Mouse (Mus musculus): ENCODE measurements around the gene E130114P18Rik. TPM values are rescaled to one million over a fixed set of nuclear protein-coding genes. Genes with fewer than 3 reads are reported as not detected.
A peak's percentile ranks its signal among the peaks of the same experiment; 100 is the strongest.

The E130114P18Rik gene
- polyA plus RNA-seq, 1 experiment from 2014 or later: 26.3 TPM

DNA sequence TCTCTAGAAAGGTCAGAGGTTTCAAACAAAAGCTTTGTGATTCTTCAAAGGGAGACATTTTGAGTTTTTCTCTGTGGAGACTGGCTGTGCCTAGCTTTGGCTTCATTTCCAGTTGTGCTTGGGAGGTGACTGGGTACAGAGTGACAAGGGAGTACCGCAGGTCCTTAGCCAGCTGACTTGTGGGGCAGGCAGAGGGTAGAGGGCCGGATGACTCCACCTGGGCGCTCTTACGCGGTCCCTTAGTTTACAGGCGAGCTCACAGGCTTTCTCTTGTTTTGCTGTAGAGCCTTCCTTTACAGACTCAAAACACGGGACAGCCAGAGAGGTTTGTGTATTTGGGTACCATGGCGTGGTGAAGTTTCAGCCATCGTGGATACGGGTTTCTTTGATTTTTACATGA is 16.1 kb upstream of the E130114P18Rik start:
- Histone ChIP-seq H3K9ac (no peak overlapping the region), H3K27ac (no peak overlapping the region), H3K36me3 (replicated peaks; ENCODE audit: control insufficient read depth, insufficient read depth) (no peaks in the 10 kb centered on the region), H3K4me2 (replicated peaks) (no peak overlapping the region), H3K9me3 (ENCODE audit: control insufficient read depth, low read length) (no peaks in the 10 kb centered on the region), H3K27me3 (ENCODE audit: control insufficient read depth, insufficient read depth, low read length) (no peaks in the 10 kb centered on the region), H3K4me3 (replicated peaks; ENCODE audit: low read length) (no peak overlapping the region), H3K4me1 (replicated peaks; ENCODE audit: control insufficient read depth, insufficient read depth, low read length) (peaks cover 14% of the 10 kb centered on the region; the same call in 1 of the 2 replicates)
- WGBS: 67% methylated on average over 10 of the region's 10 CpGs
- DNase-seq (ENCODE audit: low spot score) (no peak), ATAC-seq (ENCODE audit: low FRiP score) (no peak)

DNA sequence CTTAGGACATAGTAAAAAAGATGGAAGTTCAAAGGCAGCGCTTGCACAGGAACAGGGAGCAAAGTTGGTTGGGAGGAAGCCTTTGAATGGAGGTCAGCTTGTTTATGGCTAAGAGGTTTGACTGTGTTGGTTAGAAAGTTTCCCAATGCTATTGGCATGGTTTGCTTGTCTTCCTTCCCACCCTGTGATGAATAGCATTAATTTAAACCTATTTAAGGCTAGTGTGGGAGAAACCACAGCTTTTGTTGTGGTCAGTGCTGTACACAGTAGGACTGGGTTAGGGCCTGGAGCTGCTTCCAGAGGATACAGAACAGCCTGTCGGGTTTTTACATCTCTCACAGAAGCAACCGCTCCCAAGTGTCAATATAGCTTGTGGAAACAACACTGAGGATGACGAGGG is 10.7 kb upstream of the E130114P18Rik start:
- Histone ChIP-seq H3K9ac (no peak overlapping the region), H3K4me3 (replicated peaks; ENCODE audit: low read length) (no peak overlapping the region), H3K27me3 (ENCODE audit: control insufficient read depth, insufficient read depth, low read length) (no peaks in the 10 kb centered on the region; the same call in 1 of the 2 replicates), H3K4me1 (replicated peaks; ENCODE audit: control insufficient read depth, insufficient read depth, low read length) (peaks cover 9% of the 10 kb centered on the region; the same call in 1 of the 2 replicates), H3K4me2 (replicated peaks) (no peak overlapping the region), H3K27ac (no peak overlapping the region), H3K9me3 (ENCODE audit: control insufficient read depth, low read length) (no peaks in the 10 kb centered on the region), H3K36me3 (replicated peaks; ENCODE audit: control insufficient read depth, insufficient read depth) (peaks cover 4% of the 10 kb centered on the region)
- 59% methylated on average over 4 of the region's 4 CpGs for WGBS
- ATAC-seq (ENCODE audit: low FRiP score) (no peak; the same call in 1 of the 2 replicates), DNase-seq (ENCODE audit: low spot score) (no peak)

- peaks cover 11% of the 10 kb centered on the region; the same call in 1 of the 2 replicates for H3K4me1 ChIP-seq (replicated peaks; ENCODE audit: control insufficient read depth, insufficient read depth, low read length)
- H3K4me3 ChIP-seq (replicated peaks; ENCODE audit: low read length): no peak overlapping the region
- no peaks in the 10 kb centered on the region for H3K9me3 ChIP-seq (ENCODE audit: control insufficient read depth, low read length)
- peaks cover 11% of the 10 kb centered on the region for H3K36me3 ChIP-seq (replicated peaks; ENCODE audit: control insufficient read depth, insufficient read depth)
- no peaks in the 10 kb centered on the region; the same call in 1 of the 2 replicates for H3K27me3 ChIP-seq (ENCODE audit: control insufficient read depth, insufficient read depth, low read length)
- no peak overlapping the region for H3K9ac ChIP-seq
- 66% methylated on average over 3 of the region's 3 CpGs for whole genome bisulfite sequencing
- DNase-seq (ENCODE audit: low spot score) (no peak), ATAC-seq (ENCODE audit: low FRiP score) (no peak)
- H3K4me2 ChIP-seq (replicated peaks): peak overlapping the region; percentile 18
- 0 out of 2 replicates have a peak overlapping the region, but pooled peaks have one; percentile 11 for H3K27ac ChIP-seq
Measured at GRCm38 (mm10) chr4:97787515-97787914, 9.6 kb upstream of the E130114P18Rik start.

GRCm38 (mm10) chr4:97786571-97786970 is 8.7 kb upstream of the E130114P18Rik start:
- Histone ChIP-seq H3K27ac (no peak overlapping the region), H3K9me3 (ENCODE audit: control insufficient read depth, low read length) (no peaks in the 10 kb centered on the region), H3K36me3 (replicated peaks; ENCODE audit: control insufficient read depth, insufficient read depth) (peaks cover 11% of the 10 kb centered on the region), H3K27me3 (ENCODE audit: control insufficient read depth, insufficient read depth, low read length) (no peaks in the 10 kb centered on the region; the same call in 1 of the 2 replicates), H3K4me2 (replicated peaks) (no peak overlapping the region), H3K4me1 (replicated peaks; ENCODE audit: control insufficient read depth, insufficient read depth, low read length) (peaks cover 13% of the 10 kb centered on the region; the same call in 1 of the 2 replicates), H3K4me3 (replicated peaks; ENCODE audit: low read length) (no peak overlapping the region), H3K9ac (no peak overlapping the region)
- WGBS: 51% methylated on average over 8 of the region's 8 CpGs
- ATAC-seq (ENCODE audit: low FRiP score) (no peak), DNase-seq (ENCODE audit: low spot score) (no peak)

- DNase-seq (ENCODE audit: low spot score): no peak
- Histone ChIP-seq H3K4me1 (replicated peaks; ENCODE audit: control insufficient read depth, insufficient read depth, low read length) (peaks cover 13% of the 10 kb centered on the region; the same call in 1 of the 2 replicates), H3K4me3 (replicated peaks; ENCODE audit: low read length) (no peak overlapping the region), H3K9ac (no peak overlapping the region), H3K36me3 (replicated peaks; ENCODE audit: control insufficient read depth, insufficient read depth) (peaks cover 11% of the 10 kb centered on the region), H3K27me3 (ENCODE audit: control insufficient read depth, insufficient read depth, low read length) (no peaks in the 10 kb centered on the region; the same call in 1 of the 2 replicates), H3K4me2 (replicated peaks) (peak overlapping the region; percentile 25), H3K9me3 (ENCODE audit: control insufficient read depth, low read length) (no peaks in the 10 kb centered on the region), H3K27ac (no peak overlapping the region; the same call in 1 of the 2 replicates)
- no peak for ATAC-seq (ENCODE audit: low FRiP score)
- WGBS: 64% methylated on average over 8 of the region's 8 CpGs
Measured at GRCm38 (mm10) chr4:97785547-97786271, 7.8 kb upstream of the E130114P18Rik start.

DNA sequence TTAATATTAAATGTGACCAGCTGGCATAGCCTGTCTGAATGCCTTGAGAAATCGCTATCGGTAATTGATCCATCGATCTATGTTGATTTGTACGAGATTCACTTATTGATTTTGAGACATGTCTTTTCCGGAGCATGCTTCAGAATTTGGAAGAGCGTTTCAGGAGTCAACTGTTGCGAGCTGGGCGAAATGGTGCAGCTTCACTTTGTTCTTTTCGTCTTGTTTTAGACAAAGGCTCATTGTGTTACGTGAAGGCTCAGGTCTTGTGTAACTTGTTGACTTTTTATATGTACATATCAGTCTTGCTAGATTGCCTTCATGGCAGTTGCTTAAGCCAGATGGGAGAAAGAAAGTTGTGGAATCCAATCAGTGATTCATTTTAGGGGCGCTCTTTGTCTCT is 6.4 kb upstream of the E130114P18Rik start:
- Histone ChIP-seq H3K9ac (no peak overlapping the region), H3K4me2 (replicated peaks) (0 out of 2 replicates have a peak overlapping the region, but pooled peaks have one; percentile 9), H3K4me1 (replicated peaks; ENCODE audit: control insufficient read depth, insufficient read depth, low read length) (peaks cover 13% of the 10 kb centered on the region; the same call in 1 of the 2 replicates), H3K36me3 (replicated peaks; ENCODE audit: control insufficient read depth, insufficient read depth) (peaks cover 11% of the 10 kb centered on the region), H3K27me3 (ENCODE audit: control insufficient read depth, insufficient read depth, low read length) (peaks cover 7% of the 10 kb centered on the region; the same call in 1 of the 2 replicates), H3K4me3 (replicated peaks; ENCODE audit: low read length) (no peak overlapping the region), H3K9me3 (ENCODE audit: control insufficient read depth, low read length) (no peaks in the 10 kb centered on the region), H3K27ac (no peak overlapping the region)
- ATAC-seq (ENCODE audit: low FRiP score) (no peak), DNase-seq (ENCODE audit: low spot score) (no peak)
- 72% methylated on average over 11 of the region's 11 CpGs for WGBS

DNA sequence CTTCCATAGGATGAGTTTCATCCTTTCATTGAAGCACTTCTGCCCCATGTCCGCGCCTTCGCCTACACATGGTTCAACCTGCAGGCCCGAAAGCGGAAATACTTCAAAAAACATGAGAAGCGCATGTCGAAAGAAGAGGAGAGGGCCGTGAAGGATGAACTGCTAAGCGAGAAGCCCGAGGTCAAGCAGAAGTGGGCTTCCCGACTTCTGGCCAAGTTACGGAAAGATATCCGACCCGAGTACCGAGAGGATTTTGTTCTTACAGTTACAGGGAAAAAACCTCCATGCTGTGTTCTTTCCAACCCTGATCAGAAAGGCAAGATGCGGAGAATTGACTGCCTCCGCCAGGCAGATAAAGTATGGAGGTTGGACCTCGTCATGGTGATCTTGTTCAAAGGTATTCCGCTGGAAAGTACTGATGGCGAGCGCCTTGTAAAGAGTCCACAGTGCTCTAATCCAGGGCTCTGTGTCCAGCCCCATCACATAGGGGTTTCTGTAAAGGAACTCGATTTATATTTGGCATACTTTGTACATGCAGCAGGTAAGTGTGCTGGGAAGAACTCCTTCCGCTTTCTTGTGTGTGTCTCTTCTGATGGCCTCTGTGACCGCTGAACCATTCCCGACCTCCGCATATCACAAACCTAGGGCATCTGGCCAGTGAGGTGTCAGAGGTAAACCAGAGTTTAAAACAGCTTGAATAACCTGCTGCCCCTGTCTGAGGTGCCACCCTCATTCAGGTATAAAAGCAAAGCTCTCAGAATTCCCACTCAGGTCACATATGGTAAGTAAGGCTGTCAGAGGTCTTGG is 5.4 kb upstream of the E130114P18Rik start:
- Histone ChIP-seq H3K27ac (no peak overlapping the region), H3K9me3 (ENCODE audit: control insufficient read depth, low read length) (no peaks in the 10 kb centered on the region), H3K4me1 (replicated peaks; ENCODE audit: control insufficient read depth, insufficient read depth, low read length) (peaks cover 13% of the 10 kb centered on the region; the same call in 1 of the 2 replicates), H3K4me2 (replicated peaks) (peak overlapping the region; percentile 36; the same call in 1 of the 2 replicates), H3K27me3 (ENCODE audit: control insufficient read depth, insufficient read depth, low read length) (peaks cover 8% of the 10 kb centered on the region; the same call in 1 of the 2 replicates), H3K4me3 (replicated peaks; ENCODE audit: low read length) (no peak overlapping the region), H3K9ac (no peak overlapping the region), H3K36me3 (replicated peaks; ENCODE audit: control insufficient read depth, insufficient read depth) (peaks cover 11% of the 10 kb centered on the region)
- 93% methylated on average over 26 of the region's 26 CpGs for WGBS
- ATAC-seq (ENCODE audit: low FRiP score) (no peak), DNase-seq (ENCODE audit: low spot score) (no peak)

DNA sequence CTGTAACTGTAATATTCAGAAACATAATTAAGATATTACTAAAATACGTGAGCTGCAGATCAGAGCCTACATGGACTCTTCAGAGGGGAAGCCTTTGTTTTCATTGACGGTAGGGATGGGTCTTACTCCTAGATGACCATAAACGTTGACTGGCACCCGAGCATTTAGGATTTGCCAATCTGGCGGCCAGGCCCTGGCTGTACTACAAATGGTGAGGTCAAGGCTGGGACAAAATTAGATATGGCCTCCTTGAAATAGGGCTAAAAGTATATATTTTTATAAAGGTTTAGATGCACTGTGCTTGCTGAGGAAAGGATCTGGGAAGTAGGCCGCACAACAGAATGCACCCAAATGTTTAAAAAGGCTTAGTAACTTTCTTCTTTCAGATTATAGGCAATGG is 4.6 kb upstream of the E130114P18Rik start:
- Histone ChIP-seq H3K9ac (no peak overlapping the region; the same call in 1 of the 2 replicates), H3K36me3 (replicated peaks; ENCODE audit: control insufficient read depth, insufficient read depth) (peaks cover 11% of the 10 kb centered on the region), H3K4me3 (replicated peaks; ENCODE audit: low read length) (no peak overlapping the region), H3K9me3 (ENCODE audit: control insufficient read depth, low read length) (no peaks in the 10 kb centered on the region), H3K27me3 (ENCODE audit: control insufficient read depth, insufficient read depth, low read length) (peaks cover 8% of the 10 kb centered on the region; the same call in 1 of the 2 replicates), H3K4me2 (replicated peaks) (peak overlapping the region; percentile 36), H3K4me1 (replicated peaks; ENCODE audit: control insufficient read depth, insufficient read depth, low read length) (peaks cover 11% of the 10 kb centered on the region; the same call in 1 of the 2 replicates), H3K27ac (no peak overlapping the region)
- whole genome bisulfite sequencing: 80% methylated on average over 6 of the region's 6 CpGs
- no peak for ATAC-seq (ENCODE audit: low FRiP score)
- DNase-seq (ENCODE audit: low spot score): no peak

DNA sequence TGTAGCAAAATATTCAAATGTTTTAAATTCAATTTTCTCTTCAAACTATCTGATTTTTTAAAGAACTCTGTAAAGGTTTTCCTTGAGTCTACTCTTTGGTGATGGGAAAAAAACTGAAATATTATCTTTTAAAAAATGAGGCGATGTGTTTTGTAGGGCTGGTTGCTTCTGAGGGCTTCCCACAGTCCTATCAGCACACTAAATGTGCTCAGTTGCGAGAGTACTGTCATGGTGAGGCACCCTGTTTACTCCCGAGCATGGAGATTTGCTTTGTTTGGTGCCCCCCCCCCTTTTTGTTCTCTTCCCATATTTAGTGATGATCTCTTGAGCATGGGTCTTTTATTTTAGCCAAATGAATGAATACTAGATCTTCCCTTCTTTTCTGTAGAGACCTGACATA is 4.2 kb upstream of the E130114P18Rik start:
- H3K4me2 ChIP-seq (replicated peaks): peak overlapping the region; percentile 36
- H3K27me3 ChIP-seq (ENCODE audit: control insufficient read depth, insufficient read depth, low read length): peaks cover 8% of the 10 kb centered on the region; the same call in 1 of the 2 replicates
- H3K9ac ChIP-seq: peak overlapping the region; percentile 31; the same call in 1 of the 2 replicates
- no peak overlapping the region for H3K27ac ChIP-seq
- no peak for ATAC-seq (ENCODE audit: low FRiP score)
- peaks cover 11% of the 10 kb centered on the region for H3K36me3 ChIP-seq (replicated peaks; ENCODE audit: control insufficient read depth, insufficient read depth)
- H3K4me1 ChIP-seq (replicated peaks; ENCODE audit: control insufficient read depth, insufficient read depth, low read length): peaks cover 9% of the 10 kb centered on the region; the same call in 1 of the 2 replicates
- no peak for DNase-seq (ENCODE audit: low spot score)
- 82% methylated on average over 3 of the region's 3 CpGs for WGBS
- peak overlapping the region; percentile 7; the same call in 1 of the 2 replicates for H3K4me3 ChIP-seq (replicated peaks; ENCODE audit: low read length)
- no peaks in the 10 kb centered on the region for H3K9me3 ChIP-seq (ENCODE audit: control insufficient read depth, low read length)
